Mouse (Mus musculus): Measurements from ENCODE around the gene Zfp14.

DNA sequence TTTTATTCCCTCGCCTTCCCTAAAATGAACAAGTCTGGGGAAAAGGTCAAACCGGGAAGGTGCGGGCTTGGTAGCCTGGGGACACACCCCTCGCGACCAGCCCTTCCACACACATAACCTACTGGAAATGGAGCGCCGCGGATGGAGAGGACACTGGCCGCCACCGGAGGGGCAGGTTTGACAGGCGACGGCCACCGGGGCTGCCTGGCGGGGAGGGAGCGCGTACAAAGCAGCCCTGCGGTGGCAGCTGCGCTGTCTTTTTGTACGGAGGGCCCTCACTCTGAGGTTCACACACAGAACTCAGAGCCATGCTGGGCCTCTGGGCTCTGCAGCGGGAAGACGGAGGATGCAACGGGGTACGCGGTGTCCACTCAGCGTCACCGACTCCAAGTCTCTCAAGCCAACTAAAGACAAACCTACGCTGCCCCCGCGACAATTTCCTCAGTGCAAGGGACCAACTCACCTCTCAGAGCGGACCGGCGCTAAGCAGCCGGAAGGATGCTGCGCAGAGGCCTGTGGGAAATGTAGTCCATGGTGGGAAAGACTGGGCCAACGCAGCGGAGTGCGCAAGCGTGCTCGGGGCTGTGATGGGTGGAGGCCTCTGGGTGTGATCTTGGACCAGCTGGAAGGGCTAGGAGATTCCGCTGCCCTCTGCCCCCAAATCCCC, at the start of gene Zfp14:
- TF ChIP-seq POLR2A (IDR thresholded peaks at IDR 0.05; ENCODE audit: low read depth, low read length) (peak; percentile 81), MAFK (IDR thresholded peaks at IDR 0.05; ENCODE audit: insufficient replicate concordance, low read length) (no peak), CTCF (conservative IDR thresholded peaks at IDR 0.05 in 1 of 2, IDR thresholded peaks at IDR 0.05 in 1 of 2; ENCODE audit: low read depth in 2 of 2, low read length in 2 of 2) (no peak), HCFC1 (IDR thresholded peaks at IDR 0.05; ENCODE audit: low read depth, low read length) (peak; percentile 98), TCF12 (IDR thresholded peaks at IDR 0.05; ENCODE audit: low read depth, low read length) (0 out of 2 replicates have a peak, but pooled peaks have one; percentile 35), ZMIZ1 (IDR thresholded peaks at IDR 0.05; ENCODE audit: low read depth, low read length) (no peak), RAD21 (IDR thresholded peaks at IDR 0.05; ENCODE audit: low read depth, low read length) (no peak), ZNF384 (IDR thresholded peaks at IDR 0.05; ENCODE audit: low read depth, low read length) (no peak), USF1 (IDR thresholded peaks at IDR 0.05; ENCODE audit: low read depth, low read length) (no peak), NELFE (IDR thresholded peaks at IDR 0.05; ENCODE audit: low read depth, low read length) (0 out of 2 replicates have a peak, but pooled peaks have one; percentile 40), MXI1 (IDR thresholded peaks at IDR 0.05; ENCODE audit: low read depth, low read length) (no peak), JUND (conservative IDR thresholded peaks at IDR 0.05; ENCODE audit: low read depth, low read length) (no peak)

All from CH12.LX (cell line).